Mouse (Mus musculus) testis, adult 2 months (tissue): ENCODE results near the gene Dennd2c.

Experiments used
- CTCF ChIP-seq: fragments of 200-500 bp; IDR thresholded peaks from 2 replicates; pipeline ENCODE4 v1.5.1; 2012; ENCODE audit warnings: low read depth, mild to moderate bottlenecking, inconsistent platforms, low read length, moderate library complexity; ENCODE audit not compliant: control insufficient read depth, insufficient read depth, insufficient replicate concordance
- POLR2A ChIP-seq: fragments of 200-500 bp; IDR thresholded peaks from 2 replicates; pipeline ENCODE4 v1.6.1; 2012; ENCODE audit warnings: low read depth, mild to moderate bottlenecking, inconsistent platforms, low read length, moderate library complexity; ENCODE audit not compliant: control insufficient read depth

GRCm38 (mm10) chr3:103136414-103137077 lies 34.1 kb downstream of the Dennd2c start:
- TF ChIP-seq POLR2A (no peak), CTCF (no peak)
